Mouse (Mus musculus): ENCODE results near the gene Wsb1. TPM values are rescaled to one million over a fixed set of nuclear protein-coding genes. Genes with fewer than 3 reads are reported as not detected.

Gene Wsb1
- total and polyA plus RNA-seq, 3 experiments, result 11.3 to 19.0 (median 16.3) TPM

DNA sequence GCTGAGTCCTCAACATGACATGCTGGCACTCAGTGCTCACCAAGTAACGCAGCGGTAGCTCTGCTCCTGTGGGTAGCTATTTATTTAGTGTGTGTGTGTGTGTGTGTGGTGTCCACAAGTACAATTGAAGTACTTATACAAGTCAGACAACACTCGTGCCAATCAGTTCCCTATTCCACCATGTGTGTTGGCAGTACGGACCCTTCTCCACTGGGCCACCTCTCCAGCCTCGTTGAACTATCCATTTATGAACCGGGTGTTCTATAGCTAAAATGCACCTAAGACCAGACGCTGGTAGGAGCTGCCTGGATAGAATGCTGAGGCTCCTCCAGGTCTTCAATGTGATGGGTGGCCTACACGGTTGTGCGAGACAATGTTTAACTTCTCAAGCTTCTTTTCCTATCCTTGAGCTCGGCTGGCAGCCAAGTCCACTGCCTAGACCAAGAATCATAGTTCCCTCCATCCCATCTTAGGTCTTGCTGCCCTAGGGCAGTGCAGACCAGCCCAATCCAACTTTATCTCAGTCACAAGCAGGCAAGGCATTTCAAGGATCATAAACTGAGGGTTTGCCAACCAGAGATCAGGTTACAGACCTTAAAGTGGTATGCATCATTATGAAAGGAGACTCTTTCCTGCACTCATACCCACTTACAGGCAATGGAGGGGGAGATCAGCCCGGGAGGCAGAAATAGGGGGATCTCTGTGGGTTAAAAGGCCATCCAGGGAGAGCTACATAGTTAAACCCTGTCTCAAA, 16.6 kb downstream of the Wsb1 start:
- Histone ChIP-seq H3K36me3 (ENCODE audit: control insufficient read depth, insufficient read depth, low read length) (peaks cover 9% of the 10 kb centered on the region), H3K79me2 (replicated peaks; ENCODE audit: control insufficient read depth, insufficient read depth, low read length) (no peaks in the 10 kb centered on the region), H3K9ac (ENCODE audit: low read depth, low read length) (no peak overlapping the region), H3K4me1 (ENCODE audit: control insufficient read depth, insufficient read depth, low read length) (peaks cover 4% of the 10 kb centered on the region), H3K4me3 (no peak overlapping the region), H3K27ac (peak overlapping the region; percentile 72), H3K27me3 (ENCODE audit: control insufficient read depth, insufficient read depth, low read length) (no peaks in the 10 kb centered on the region)
- WGBS, result 61% methylated on average over 11 of the region's 11 CpGs
- intact Hi-C loops (cut with DNase I), result no loop called here
- no peak for TF ChIP-seq POLR2A (IDR thresholded peaks at IDR 0.05; ENCODE audit: insufficient read depth, low read depth, low read length)
- TF ChIP-seq CTCF (IDR thresholded peaks at IDR 0.05), result no peak
- no peak for TF ChIP-seq EP300 (IDR thresholded peaks at IDR 0.05; ENCODE audit: insufficient read depth, low read depth, low read length)
- peak in 1 of 2 experiments; percentile 25 for DNase-seq

DNA sequence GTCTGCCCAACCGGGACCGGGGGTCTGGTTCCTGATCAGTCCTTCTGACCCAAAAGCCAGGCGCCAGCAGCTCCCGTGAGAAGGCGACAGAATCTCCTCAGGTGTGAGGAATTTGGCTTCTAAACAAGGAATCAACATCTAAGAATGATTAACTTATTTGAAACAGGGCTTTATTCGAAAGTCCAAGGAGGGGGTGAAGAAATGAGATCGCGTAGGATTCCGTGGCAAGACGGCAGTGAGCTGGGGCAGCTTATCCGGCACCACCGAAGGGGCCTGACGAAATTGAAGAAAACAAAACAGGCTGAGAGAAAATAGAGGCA, 24.3 kb downstream of the Wsb1 start:
- H3K27ac ChIP-seq, result no peak overlapping the region; the same call in 1 of the 2 replicates
- H3K79me2 ChIP-seq (replicated peaks; ENCODE audit: control insufficient read depth, insufficient read depth, low read length), result no peaks in the 10 kb centered on the region
- no peak overlapping the region for H3K4me3 ChIP-seq
- no peak overlapping the region for H3K9ac ChIP-seq (ENCODE audit: low read depth, low read length)
- H3K27me3 ChIP-seq (ENCODE audit: control insufficient read depth, insufficient read depth, low read length), result no peaks in the 10 kb centered on the region
- no peak for TF ChIP-seq EP300 (IDR thresholded peaks at IDR 0.05; ENCODE audit: insufficient read depth, low read depth, low read length)
- TF ChIP-seq CTCF (IDR thresholded peaks at IDR 0.05), result no peak
- TF ChIP-seq POLR2A (IDR thresholded peaks at IDR 0.05; ENCODE audit: insufficient read depth, low read depth, low read length), result no peak
- 96% methylated on average over 13 of the region's 13 CpGs for WGBS
- DNase-seq, result no peak
- H3K36me3 ChIP-seq (ENCODE audit: control insufficient read depth, insufficient read depth, low read length), result no peaks in the 10 kb centered on the region
- peaks cover 5% of the 10 kb centered on the region; the same call in 1 of the 2 replicates for H3K4me1 ChIP-seq (ENCODE audit: control insufficient read depth, insufficient read depth, low read length)
- intact Hi-C loops (cut with DNase I), result no loop called here

GRCm38 (mm10) chr11:79229561-79230250, 24.8 kb downstream of the Wsb1 start:
- Histone ChIP-seq H3K36me3 (ENCODE audit: control insufficient read depth, insufficient read depth, low read length) (no peaks in the 10 kb centered on the region), H3K4me1 (ENCODE audit: control insufficient read depth, insufficient read depth, low read length) (peaks cover 6% of the 10 kb centered on the region), H3K27ac (peak overlapping the region; percentile 27), H3K4me3 (no peak overlapping the region), H3K27me3 (ENCODE audit: control insufficient read depth, insufficient read depth, low read length) (no peaks in the 10 kb centered on the region), H3K9ac (ENCODE audit: low read depth, low read length) (no peak overlapping the region), H3K79me2 (replicated peaks; ENCODE audit: control insufficient read depth, insufficient read depth, low read length) (no peaks in the 10 kb centered on the region)
- intact Hi-C loops (cut with DNase I), result no loop called here
- TF ChIP-seq EP300 (IDR thresholded peaks at IDR 0.05; ENCODE audit: insufficient read depth, low read depth, low read length) (0 out of 2 replicates have a peak, but pooled peaks have one; percentile 39), POLR2A (IDR thresholded peaks at IDR 0.05; ENCODE audit: insufficient read depth, low read depth, low read length) (no peak)
- 52% methylated on average over 11 of the region's 11 CpGs for WGBS
- DNase-seq, result peak; percentile 56 to 59

- peak overlapping the region; percentile 29; the same call in 1 of the 2 replicates for H3K27ac ChIP-seq
- 78% methylated on average over 10 of the region's 10 CpGs for WGBS
- no peaks in the 10 kb centered on the region for H3K27me3 ChIP-seq (ENCODE audit: control insufficient read depth, insufficient read depth, low read length)
- no peak overlapping the region for H3K4me3 ChIP-seq
- no peaks in the 10 kb centered on the region for H3K36me3 ChIP-seq (ENCODE audit: control insufficient read depth, insufficient read depth, low read length)
- no peaks in the 10 kb centered on the region for H3K79me2 ChIP-seq (replicated peaks; ENCODE audit: control insufficient read depth, insufficient read depth, low read length)
- TF ChIP-seq EP300 (IDR thresholded peaks at IDR 0.05; ENCODE audit: insufficient read depth, low read depth, low read length) (no peak), CTCF (IDR thresholded peaks at IDR 0.05) (no peak), POLR2A (IDR thresholded peaks at IDR 0.05; ENCODE audit: insufficient read depth, low read depth, low read length) (no peak)
- H3K9ac ChIP-seq (ENCODE audit: low read depth, low read length), result no peak overlapping the region
- H3K4me1 ChIP-seq (ENCODE audit: control insufficient read depth, insufficient read depth, low read length), result peaks cover 7% of the 10 kb centered on the region
- DNase-seq, result peak in 1 of 2 experiments; percentile 27
- intact Hi-C loops (cut with DNase I), result no loop called here
These were observed 25.4 kb downstream of the Wsb1 start for GRCm38 (mm10) chr11:79229057-79229504.

GRCm38 (mm10) chr11:79228089-79228488, 26.4 kb downstream of the Wsb1 start:
- intact Hi-C loops (cut with DNase I), result no loop called here
- H3K4me1 ChIP-seq (ENCODE audit: control insufficient read depth, insufficient read depth, low read length), result peaks cover 10% of the 10 kb centered on the region
- no peaks in the 10 kb centered on the region for H3K36me3 ChIP-seq (ENCODE audit: control insufficient read depth, insufficient read depth, low read length)
- 82% methylated on average over 2 of the region's 2 CpGs for WGBS
- no peak overlapping the region for H3K9ac ChIP-seq (ENCODE audit: low read depth, low read length)
- no peak overlapping the region for H3K4me3 ChIP-seq
- H3K27ac ChIP-seq, result no peak overlapping the region
- TF ChIP-seq EP300 (IDR thresholded peaks at IDR 0.05; ENCODE audit: insufficient read depth, low read depth, low read length), result no peak
- no peak for TF ChIP-seq POLR2A (IDR thresholded peaks at IDR 0.05; ENCODE audit: insufficient read depth, low read depth, low read length)
- no peak for TF ChIP-seq CTCF (IDR thresholded peaks at IDR 0.05)
- no peaks in the 10 kb centered on the region for H3K27me3 ChIP-seq (ENCODE audit: control insufficient read depth, insufficient read depth, low read length)
- no peaks in the 10 kb centered on the region for H3K79me2 ChIP-seq (replicated peaks; ENCODE audit: control insufficient read depth, insufficient read depth, low read length)
- peak in 1 of 2 experiments; percentile 8 for DNase-seq
